Mouse (Mus musculus): ENCODE measurements around the gene Methig1.

Methig1 gene

DNA sequence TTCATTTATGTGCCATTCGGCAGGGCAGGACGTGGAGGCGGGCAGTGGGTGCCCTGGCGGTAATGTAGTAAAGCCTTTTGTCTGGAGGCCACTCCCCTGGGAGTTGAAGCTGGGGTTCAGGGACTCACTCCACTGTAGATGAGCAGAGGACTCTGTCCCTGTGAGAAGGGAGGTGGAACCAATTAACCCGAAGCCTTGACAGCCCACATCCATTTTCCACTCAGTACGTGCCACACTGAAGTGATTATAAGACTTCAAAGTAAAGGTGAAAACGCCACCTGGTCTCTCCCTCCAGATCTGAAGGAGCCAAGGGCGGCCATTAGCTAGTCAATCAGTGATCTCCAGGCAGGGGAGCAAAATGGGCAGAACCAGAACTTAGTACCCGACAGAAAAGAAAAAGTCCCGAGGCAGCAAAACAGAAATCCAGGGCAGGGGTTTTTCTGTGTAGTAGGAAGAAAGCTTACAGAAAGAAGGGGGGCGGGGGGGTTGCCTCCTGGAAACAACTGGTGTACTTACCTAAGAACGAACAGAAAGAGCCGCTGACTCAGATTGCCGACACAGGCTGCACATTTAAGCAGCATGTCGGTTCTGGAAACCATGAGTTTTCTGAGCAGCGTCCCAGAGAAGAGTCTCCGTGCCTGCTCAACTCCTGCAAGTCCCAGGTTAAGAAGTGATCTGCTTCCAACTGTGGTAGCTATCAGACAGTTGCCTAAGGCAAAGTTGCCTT, 71.6 kb downstream of the Methig1 start, which contains the start of gene Slc11a2:
Slc11a2 (minus strand) TSS at position 677 of the 727 bp plus-strand sequence.
- no peak for DNase-seq

DNA sequence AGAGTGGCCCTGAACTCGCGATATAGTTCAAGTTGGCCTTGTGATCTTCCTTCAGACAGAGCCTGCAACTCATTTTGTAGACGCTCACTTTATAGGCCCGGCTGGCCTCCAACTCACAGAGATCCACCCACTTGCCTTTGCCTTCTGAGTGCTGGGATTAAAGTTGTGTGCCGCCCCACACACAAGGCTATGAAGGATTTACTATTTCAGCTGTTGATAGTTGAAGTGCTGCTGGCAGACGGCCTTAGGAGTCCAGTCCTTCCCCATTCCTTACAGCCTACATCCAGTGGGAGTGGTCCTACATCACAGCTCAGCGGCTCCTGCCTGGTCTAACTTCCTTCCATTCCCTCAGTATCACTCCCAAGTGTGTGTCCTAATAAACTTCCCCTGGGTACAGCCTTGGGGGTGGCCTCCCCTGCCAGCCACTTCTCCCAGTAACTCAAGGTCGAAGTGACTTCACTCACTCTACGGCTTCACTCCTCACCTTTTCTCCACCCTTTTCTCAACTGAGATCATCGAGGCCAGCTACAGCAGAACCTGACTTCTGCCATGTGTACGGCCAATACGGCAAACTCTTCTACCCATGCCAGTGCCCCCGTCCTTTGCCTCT, 75.5 kb downstream of the Methig1 start:
- DNase-seq, result no peak

DNA sequence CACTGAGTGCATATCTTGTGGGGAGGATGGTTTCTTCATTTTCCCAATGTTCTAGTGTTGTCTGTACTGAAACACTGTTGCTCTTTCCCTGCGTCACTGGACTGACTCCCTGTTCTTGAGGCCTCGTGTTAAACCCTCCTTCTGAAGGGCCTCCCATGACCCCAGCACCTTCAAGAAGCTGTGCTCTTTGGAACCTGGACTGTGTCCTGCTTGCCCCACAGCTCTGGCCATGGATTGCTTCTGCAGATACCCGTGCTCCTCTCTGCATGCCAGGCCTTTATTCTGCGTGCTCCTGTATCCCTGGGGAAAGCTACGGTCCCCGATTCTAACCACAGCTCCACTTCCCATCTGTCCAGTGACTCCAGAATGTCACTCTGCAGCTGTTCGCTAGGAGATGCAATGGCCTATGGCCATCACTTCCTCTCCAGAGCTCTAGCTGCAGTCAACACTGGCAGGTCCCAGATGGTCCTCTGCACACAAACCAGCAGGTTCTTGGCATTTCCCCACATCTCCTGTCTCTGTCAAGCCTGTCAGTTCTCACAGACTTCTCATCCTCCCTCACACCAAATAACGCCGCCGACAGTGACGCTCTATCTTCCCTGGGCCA, 77.1 kb downstream of the Methig1 start:
- no peak for DNase-seq

DNA sequence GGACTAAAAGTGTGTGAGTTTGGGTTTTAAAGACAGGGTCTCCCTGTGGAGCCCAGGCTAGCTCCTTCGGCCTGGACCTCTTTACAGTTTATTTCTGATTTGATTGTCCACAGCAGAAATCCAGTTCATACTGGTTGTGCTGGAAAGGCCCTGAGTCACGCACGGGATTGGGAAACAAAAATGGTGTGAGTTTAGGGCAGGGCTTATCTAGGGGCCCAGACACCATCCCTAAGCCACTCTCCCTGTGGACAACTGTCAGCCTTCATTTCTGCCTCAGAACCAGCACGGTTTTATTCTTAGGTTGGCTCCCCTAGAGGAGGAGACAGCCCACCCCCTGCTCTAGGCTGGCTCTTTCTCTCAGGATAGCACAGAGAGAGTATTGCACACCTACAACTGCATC, 80.3 kb downstream of the Methig1 start:
- no peak for DNase-seq
